Mouse (Mus musculus): ENCODE measurements around the gene Parvb. TPM values are rescaled to one million over a fixed set of nuclear protein-coding genes. Genes with fewer than 3 reads are reported as not detected.

Gene Parvb
- polyA plus RNA-seq, 1 experiment from 2014 or later: 5.1 TPM

DNA sequence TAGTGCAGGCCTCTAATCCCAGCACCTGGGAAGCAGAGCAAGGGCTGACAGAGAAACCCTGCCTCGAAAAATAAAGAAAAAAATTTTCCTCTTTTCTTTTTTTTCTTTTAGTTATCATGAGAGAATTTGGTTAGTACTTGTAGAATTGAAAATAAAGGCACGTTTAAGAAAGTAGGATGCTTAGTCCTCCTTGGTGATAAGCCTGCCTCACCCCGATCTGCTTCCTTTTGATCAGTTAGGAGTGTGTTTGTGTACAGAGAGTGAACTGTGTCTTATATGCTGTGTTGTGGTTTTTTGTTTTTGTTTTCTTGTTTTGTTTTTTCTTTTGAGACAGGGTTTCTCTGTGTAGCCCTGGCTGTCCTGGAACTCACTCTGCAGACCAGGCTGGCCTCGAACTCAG, 24.5 kb upstream of the Parvb start:
- no peak overlapping the region for H3K4me3 ChIP-seq (ENCODE audit: low read depth, low read length)
- H3K36me3 ChIP-seq (ENCODE audit: control insufficient read depth, insufficient read depth, low read length): peaks cover 90% of the 10 kb centered on the region
- 94% methylated on average over 4 of the region's 4 CpGs for WGBS
- no peaks in the 10 kb centered on the region for H3K27me3 ChIP-seq (replicated peaks; ENCODE audit: control insufficient read depth, insufficient read depth, low read length)
- no peak overlapping the region for H3K4me2 ChIP-seq (ENCODE audit: low read length)
- H3K27ac ChIP-seq (ENCODE audit: low read depth): no peak overlapping the region
- H3K4me1 ChIP-seq (replicated peaks; ENCODE audit: control insufficient read depth, insufficient read depth, low read length): no peaks in the 10 kb centered on the region
- DNase-seq (ENCODE audit: low spot score) (no peak), ATAC-seq (replicated peaks; ENCODE audit: low FRiP score, low TSS enrichment, low read depth) (no peak)
- no peaks in the 10 kb centered on the region for H3K9me3 ChIP-seq (ENCODE audit: control insufficient read depth, low read length)
- H3K9ac ChIP-seq (ENCODE audit: low read length): no peak overlapping the region

DNA sequence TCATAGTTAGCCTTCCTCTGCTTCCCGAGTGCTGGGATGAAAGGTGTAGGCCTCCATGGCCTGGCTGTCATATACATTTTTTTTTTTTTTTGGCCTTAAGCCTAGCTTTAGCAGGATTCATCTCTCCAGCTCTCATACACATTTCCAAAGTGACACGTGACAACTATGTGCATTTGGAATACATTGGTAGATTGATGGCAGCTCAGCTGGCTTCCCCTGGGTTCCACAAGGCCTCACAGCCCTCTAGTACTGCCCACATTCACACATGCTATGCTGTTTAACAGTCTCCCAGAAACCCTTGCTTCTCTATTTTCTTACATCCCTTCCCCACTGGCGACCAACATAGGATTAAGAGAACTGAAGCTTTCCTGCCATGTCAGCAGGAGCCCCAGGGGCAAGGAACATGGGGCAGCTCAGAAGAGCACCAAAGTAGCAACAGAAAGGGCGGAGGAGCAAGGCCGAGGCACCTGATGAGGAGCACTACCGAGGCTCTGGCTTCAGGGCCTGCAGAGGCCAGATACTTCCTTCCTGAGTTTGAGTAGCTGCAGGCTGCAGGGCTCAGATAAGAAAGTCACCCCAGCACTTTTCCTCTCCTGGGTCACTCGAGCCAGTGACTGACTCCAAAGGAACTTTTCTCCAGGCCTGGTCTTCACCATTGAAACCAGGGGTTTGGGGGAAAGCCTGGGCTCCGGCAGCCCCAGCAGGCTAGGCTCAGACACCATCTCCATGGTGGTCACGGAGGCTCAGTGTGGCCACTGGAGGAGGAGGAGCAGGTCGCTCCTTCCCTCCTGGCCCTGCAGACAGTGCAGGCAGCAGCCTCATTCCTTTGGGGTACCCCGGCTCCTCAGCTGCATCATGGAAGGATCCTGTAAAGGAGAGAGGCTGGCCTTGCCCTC, 22.1 kb upstream of the Parvb start:
- 83% methylated on average over 11 of the region's 11 CpGs for WGBS
- H3K4me1 ChIP-seq (replicated peaks; ENCODE audit: control insufficient read depth, insufficient read depth, low read length): no peaks in the 10 kb centered on the region
- H3K27me3 ChIP-seq (replicated peaks; ENCODE audit: control insufficient read depth, insufficient read depth, low read length): no peaks in the 10 kb centered on the region
- H3K36me3 ChIP-seq (ENCODE audit: control insufficient read depth, insufficient read depth, low read length): peaks cover 80% of the 10 kb centered on the region
- H3K27ac ChIP-seq (ENCODE audit: low read depth): no peak overlapping the region; the same call in 1 of the 2 replicates
- DNase-seq (ENCODE audit: low spot score) (no peak), ATAC-seq (replicated peaks; ENCODE audit: low FRiP score, low TSS enrichment, low read depth) (no peak)
- no peaks in the 10 kb centered on the region for H3K9me3 ChIP-seq (ENCODE audit: control insufficient read depth, low read length)
- no peak overlapping the region for H3K9ac ChIP-seq (ENCODE audit: low read length)
- no peak overlapping the region for H3K4me2 ChIP-seq (ENCODE audit: low read length)
- H3K4me3 ChIP-seq (ENCODE audit: low read depth, low read length): no peak overlapping the region

DNA sequence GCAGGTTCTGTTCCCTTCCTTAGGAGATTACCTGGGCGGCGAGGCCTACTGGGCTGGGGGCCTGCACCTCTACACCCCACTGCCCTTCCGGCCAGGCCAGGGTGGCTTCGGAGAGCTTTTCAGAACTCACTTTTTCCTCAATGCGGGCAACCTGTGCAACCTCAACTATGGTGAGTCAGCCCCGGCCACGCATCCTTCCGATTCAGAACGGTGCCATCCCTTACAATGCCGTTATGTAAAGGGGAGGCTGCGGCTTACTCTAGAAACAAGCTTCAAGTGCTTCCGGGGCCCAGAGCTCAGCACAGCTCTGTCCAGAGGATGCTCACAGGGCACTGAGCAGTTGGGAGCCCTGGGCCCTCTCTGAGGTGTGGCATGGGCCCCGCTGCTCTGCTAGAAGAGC, 21.4 kb upstream of the Parvb start:
- peaks cover 81% of the 10 kb centered on the region for H3K36me3 ChIP-seq (ENCODE audit: control insufficient read depth, insufficient read depth, low read length)
- no peak overlapping the region for H3K9ac ChIP-seq (ENCODE audit: low read length)
- H3K4me3 ChIP-seq (ENCODE audit: low read depth, low read length): no peak overlapping the region
- DNase-seq (ENCODE audit: low spot score) (no peak), ATAC-seq (replicated peaks; ENCODE audit: low FRiP score, low TSS enrichment, low read depth) (no peak)
- H3K4me1 ChIP-seq (replicated peaks; ENCODE audit: control insufficient read depth, insufficient read depth, low read length): no peaks in the 10 kb centered on the region
- no peaks in the 10 kb centered on the region for H3K9me3 ChIP-seq (ENCODE audit: control insufficient read depth, low read length)
- no peak overlapping the region for H3K4me2 ChIP-seq (ENCODE audit: low read length)
- 94% methylated on average over 13 of the region's 13 CpGs for WGBS
- H3K27ac ChIP-seq (ENCODE audit: low read depth): no peak overlapping the region
- H3K27me3 ChIP-seq (replicated peaks; ENCODE audit: control insufficient read depth, insufficient read depth, low read length): no peaks in the 10 kb centered on the region

DNA sequence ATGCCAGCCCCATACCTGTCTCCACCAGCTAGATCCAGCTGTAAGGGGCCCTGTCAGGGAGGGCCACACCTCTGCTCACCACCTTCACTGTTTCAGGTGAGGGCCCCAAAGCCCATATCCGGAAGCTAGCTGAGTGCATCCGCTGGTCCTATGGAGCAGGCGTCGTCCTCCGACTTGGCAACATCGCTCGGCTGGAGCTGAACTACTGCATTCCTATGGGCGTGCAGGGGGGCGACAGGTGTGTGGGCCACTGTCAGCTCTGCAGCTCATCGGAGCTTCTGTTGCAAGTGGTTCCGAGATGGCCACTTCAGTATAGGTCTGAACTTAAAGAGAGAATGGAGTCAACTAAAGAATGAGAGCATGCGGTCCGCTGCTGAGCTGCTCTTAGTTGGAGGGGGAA, 20.9 kb upstream of the Parvb start:
- 86% methylated on average over 13 of the region's 13 CpGs for WGBS
- Histone ChIP-seq H3K27me3 (replicated peaks; ENCODE audit: control insufficient read depth, insufficient read depth, low read length) (no peaks in the 10 kb centered on the region), H3K9ac (ENCODE audit: low read length) (no peak overlapping the region), H3K4me3 (ENCODE audit: low read depth, low read length) (no peak overlapping the region), H3K27ac (ENCODE audit: low read depth) (no peak overlapping the region), H3K36me3 (ENCODE audit: control insufficient read depth, insufficient read depth, low read length) (peaks cover 80% of the 10 kb centered on the region), H3K4me1 (replicated peaks; ENCODE audit: control insufficient read depth, insufficient read depth, low read length) (no peaks in the 10 kb centered on the region), H3K9me3 (ENCODE audit: control insufficient read depth, low read length) (no peaks in the 10 kb centered on the region), H3K4me2 (ENCODE audit: low read length) (no peak overlapping the region)
- no peak for ATAC-seq (replicated peaks; ENCODE audit: low FRiP score, low TSS enrichment, low read depth)
- DNase-seq (ENCODE audit: low spot score): no peak

DNA sequence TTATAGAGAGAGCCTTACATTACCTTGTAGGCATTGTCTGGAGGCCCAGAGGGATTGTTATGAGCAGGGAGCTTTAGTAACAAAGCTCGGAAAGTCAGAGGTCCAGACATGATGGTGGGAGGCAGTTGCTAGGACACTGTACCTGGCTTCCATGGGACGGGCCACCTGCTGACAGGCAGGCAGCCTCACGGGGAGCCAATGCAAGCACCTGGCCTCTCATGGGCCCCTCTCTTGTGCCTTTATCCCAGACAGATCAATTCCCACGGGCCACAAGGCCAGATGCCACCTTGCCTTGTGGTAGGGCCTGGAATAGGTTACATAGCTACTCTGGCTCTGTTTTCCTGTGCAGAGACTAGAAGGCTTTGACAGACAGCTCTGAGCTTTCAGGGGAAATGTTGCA, 20.3 kb upstream of the Parvb start:
- H3K36me3 ChIP-seq (ENCODE audit: control insufficient read depth, insufficient read depth, low read length): peaks cover 74% of the 10 kb centered on the region
- DNase-seq (ENCODE audit: low spot score) (no peak), ATAC-seq (replicated peaks; ENCODE audit: low FRiP score, low TSS enrichment, low read depth) (0 out of 2 replicates have a peak, but pooled peaks have one; percentile 10)
- H3K4me3 ChIP-seq (ENCODE audit: low read depth, low read length): no peak overlapping the region
- no peak overlapping the region for H3K27ac ChIP-seq (ENCODE audit: low read depth)
- H3K9me3 ChIP-seq (ENCODE audit: control insufficient read depth, low read length): no peaks in the 10 kb centered on the region
- no peak overlapping the region for H3K4me2 ChIP-seq (ENCODE audit: low read length)
- H3K27me3 ChIP-seq (replicated peaks; ENCODE audit: control insufficient read depth, insufficient read depth, low read length): no peaks in the 10 kb centered on the region
- WGBS: 84% methylated on average over 4 of the region's 4 CpGs
- peaks cover 6% of the 10 kb centered on the region for H3K4me1 ChIP-seq (replicated peaks; ENCODE audit: control insufficient read depth, insufficient read depth, low read length)
- no peak overlapping the region for H3K9ac ChIP-seq (ENCODE audit: low read length)

DNA sequence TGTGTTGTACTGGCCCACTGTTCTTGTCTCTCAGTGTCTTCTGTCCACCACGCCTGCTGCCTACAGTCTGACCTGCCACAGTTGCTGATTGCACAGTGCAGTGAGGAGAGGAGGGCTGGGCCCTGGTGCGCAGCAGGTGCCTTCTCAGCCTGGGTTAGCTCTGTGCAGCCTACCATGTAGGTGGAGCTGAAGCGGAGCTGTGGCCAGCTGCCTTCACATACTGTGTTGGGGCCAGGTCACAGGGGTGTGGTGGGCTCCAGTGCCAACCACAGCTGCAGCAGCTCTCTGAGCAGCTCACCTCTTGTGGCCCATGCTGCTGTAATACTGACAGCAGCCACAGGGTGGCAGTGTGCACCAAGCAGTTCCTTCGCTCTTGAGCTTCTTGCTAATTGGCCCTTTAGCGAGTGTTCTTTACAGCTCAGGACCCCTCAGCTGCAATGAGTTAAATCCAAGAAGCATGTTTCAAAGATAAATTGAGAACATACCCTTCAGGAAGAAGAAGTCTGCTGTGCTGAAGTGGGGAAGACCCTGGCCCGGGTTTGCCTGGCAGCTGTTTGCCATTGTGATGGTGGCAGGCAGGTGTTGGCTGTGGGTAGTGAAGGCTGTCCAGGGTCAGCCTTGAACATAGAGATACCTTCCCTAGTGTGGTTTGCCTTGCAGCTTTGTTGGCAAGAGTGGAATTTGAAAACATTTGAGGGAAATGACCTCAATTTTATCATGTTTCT, 19.6 kb upstream of the Parvb start:
- H3K36me3 ChIP-seq (ENCODE audit: control insufficient read depth, insufficient read depth, low read length): peaks cover 68% of the 10 kb centered on the region
- 46% methylated on average over 6 of the region's 6 CpGs for WGBS
- no peak overlapping the region for H3K9ac ChIP-seq (ENCODE audit: low read length)
- no peak overlapping the region for H3K4me3 ChIP-seq (ENCODE audit: low read depth, low read length)
- ATAC-seq (replicated peaks; ENCODE audit: low FRiP score, low TSS enrichment, low read depth): peak; percentile 38; the same call in 1 of the 2 replicates
- H3K9me3 ChIP-seq (ENCODE audit: control insufficient read depth, low read length): no peaks in the 10 kb centered on the region
- H3K27me3 ChIP-seq (replicated peaks; ENCODE audit: control insufficient read depth, insufficient read depth, low read length): no peaks in the 10 kb centered on the region
- peaks cover 6% of the 10 kb centered on the region for H3K4me1 ChIP-seq (replicated peaks; ENCODE audit: control insufficient read depth, insufficient read depth, low read length)
- DNase-seq (ENCODE audit: low spot score): peak; percentile 95
- no peak overlapping the region for H3K4me2 ChIP-seq (ENCODE audit: low read length)
- no peak overlapping the region for H3K27ac ChIP-seq (ENCODE audit: low read depth)

DNA sequence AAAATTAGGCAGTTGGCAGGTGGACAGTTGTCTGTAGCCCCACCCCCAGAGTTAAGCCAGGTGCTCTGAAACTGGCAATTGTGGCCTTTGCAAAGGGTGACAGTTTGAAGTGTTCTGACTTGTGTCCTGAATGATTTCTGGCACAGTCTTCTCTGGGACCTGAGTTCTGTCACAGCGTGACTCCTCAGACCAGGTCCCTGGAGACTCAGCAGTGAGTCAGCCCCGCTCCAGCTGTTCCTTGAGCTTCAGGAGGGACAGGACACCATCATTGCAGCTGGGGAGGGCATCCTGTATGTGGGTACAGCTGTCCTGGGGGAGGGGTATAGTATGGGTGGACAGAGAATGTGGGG, 19.1 kb upstream of the Parvb start:
- whole genome bisulfite sequencing: 82% methylated on average over 2 of the region's 2 CpGs
- H3K9ac ChIP-seq (ENCODE audit: low read length): no peak overlapping the region
- H3K27me3 ChIP-seq (replicated peaks; ENCODE audit: control insufficient read depth, insufficient read depth, low read length): no peaks in the 10 kb centered on the region
- H3K27ac ChIP-seq (ENCODE audit: low read depth): no peak overlapping the region
- no peak for DNase-seq (ENCODE audit: low spot score)
- H3K4me2 ChIP-seq (ENCODE audit: low read length): no peak overlapping the region
- no peaks in the 10 kb centered on the region for H3K9me3 ChIP-seq (ENCODE audit: control insufficient read depth, low read length)
- ATAC-seq (replicated peaks; ENCODE audit: low FRiP score, low TSS enrichment, low read depth): no peak
- peaks cover 62% of the 10 kb centered on the region for H3K36me3 ChIP-seq (ENCODE audit: control insufficient read depth, insufficient read depth, low read length)
- H3K4me1 ChIP-seq (replicated peaks; ENCODE audit: control insufficient read depth, insufficient read depth, low read length): peaks cover 6% of the 10 kb centered on the region
- no peak overlapping the region for H3K4me3 ChIP-seq (ENCODE audit: low read depth, low read length)

DNA sequence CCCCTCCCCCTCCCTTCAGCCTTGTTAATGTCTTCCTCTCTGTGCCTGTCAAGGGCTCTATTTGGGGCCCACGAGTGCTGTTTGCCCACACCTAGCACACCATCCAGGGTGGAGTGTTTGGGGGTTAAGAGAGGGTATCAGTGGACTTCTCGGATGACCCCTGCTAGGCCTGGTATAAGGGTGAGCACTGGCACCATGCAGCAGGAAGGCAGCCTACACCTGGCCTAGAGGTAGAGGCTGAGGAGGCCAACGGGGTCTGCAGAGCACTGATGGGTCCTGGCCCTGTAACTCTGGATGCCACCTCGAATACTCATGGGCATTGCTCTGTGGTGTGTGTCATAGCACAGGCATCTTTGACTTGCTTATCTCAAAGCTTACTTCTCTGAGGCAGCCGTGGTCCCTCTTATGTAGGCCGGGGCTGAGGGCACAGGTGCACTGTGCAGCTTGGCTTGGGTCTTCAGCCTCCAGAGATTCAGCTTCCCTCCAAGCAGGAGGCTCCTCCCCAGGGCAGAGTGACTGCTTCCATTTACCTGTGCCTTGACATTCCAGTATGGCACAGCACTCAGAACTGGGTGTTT, 18.6 kb upstream of the Parvb start:
- ATAC-seq (replicated peaks; ENCODE audit: low FRiP score, low TSS enrichment, low read depth): no peak
- Histone ChIP-seq H3K9ac (ENCODE audit: low read length) (no peak overlapping the region), H3K27ac (ENCODE audit: low read depth) (no peak overlapping the region), H3K27me3 (replicated peaks; ENCODE audit: control insufficient read depth, insufficient read depth, low read length) (no peaks in the 10 kb centered on the region), H3K4me1 (replicated peaks; ENCODE audit: control insufficient read depth, insufficient read depth, low read length) (peaks cover 8% of the 10 kb centered on the region), H3K4me3 (ENCODE audit: low read depth, low read length) (no peak overlapping the region), H3K9me3 (ENCODE audit: control insufficient read depth, low read length) (no peaks in the 10 kb centered on the region), H3K36me3 (ENCODE audit: control insufficient read depth, insufficient read depth, low read length) (peaks cover 58% of the 10 kb centered on the region), H3K4me2 (ENCODE audit: low read length) (no peak overlapping the region)
- no peak for DNase-seq (ENCODE audit: low spot score)
- WGBS: 89% methylated on average over 6 of the region's 6 CpGs
